In the genomic region with DNA sequence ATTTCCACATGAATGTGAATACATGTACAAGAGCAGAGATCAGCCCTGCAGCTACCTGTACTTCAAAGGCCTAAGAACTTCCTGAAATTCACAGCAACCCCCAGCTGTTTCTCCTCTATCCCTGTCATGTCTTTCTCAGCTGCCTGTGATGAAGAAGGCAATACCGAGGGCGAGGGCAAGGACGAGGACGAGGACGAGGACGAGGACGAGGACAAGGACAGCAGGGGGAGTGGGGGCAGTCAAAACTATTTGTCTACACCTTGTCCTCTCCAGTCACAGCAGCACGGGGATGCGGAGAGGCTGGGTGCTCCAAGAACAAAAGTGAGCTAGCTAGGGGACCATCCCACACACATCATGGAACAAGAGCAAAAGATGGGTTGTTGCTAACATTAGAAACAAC, we compare ENCODE assay signal across 18 mouse cellular contexts.
"Had no signal": no experiment of that assay in that cellular context is flagged by ENCODE, and none has a peak within 500 bp of the region (broad histone marks: within the 10 kb centered on the region; RNA-seq: fewer than 3 reads in every experiment).

No protein-coding gene starts in this region.

- H3K4me1 ChIP-seq: lung, embryonic 15.5 days; megakaryocyte, embryonic 14.5 days; midbrain, embryonic 13.5 days; neural tube, embryonic 12.5 days had no signal

- H3K27ac ChIP-seq: lung, embryonic 15.5 days; macrophage; midbrain, embryonic 13.5 days; midbrain, embryonic 15.5 days; neural tube, embryonic 12.5 days had no signal

- H3K4me3 ChIP-seq: lung, embryonic 15.5 days; megakaryocyte, embryonic 14.5 days; midbrain, embryonic 13.5 days; midbrain, embryonic 15.5 days; neural tube, embryonic 12.5 days had no signal

- DNase-seq: liver, postnatal 0 days; lung, adult 2 months; lung, postnatal 14 days; lung, postnatal 36 days; retina, postnatal 1 day; right cerebral cortex, adult 18-20 months; right cerebral cortex, postnatal 25 days; right cerebral cortex, postnatal 4 days; spleen, adult 18-20 months; thymus, adult 18-20 months; thymus, postnatal 14 days; thymus, postnatal 36 days had no signal
